Mouse (Mus musculus): Measurements from ENCODE around the gene Stub1. TPM values are rescaled to one million over a fixed set of nuclear protein-coding genes. Genes with fewer than 3 reads are reported as not detected.

The Stub1 gene
- polyA plus RNA-seq, 1 experiment from 2014 or later, result 314 TPM

GRCm38 (mm10) chr17:25806507-25806906 is 26.7 kb downstream of the Stub1 start:
- Histone ChIP-seq H3K9ac (ENCODE audit: low read length) (no peak overlapping the region), H3K36me3 (ENCODE audit: control insufficient read depth, insufficient read depth, low read length) (no peaks in the 10 kb centered on the region), H3K27me3 (ENCODE audit: control insufficient read depth, insufficient read depth, low read length) (peaks cover 29% of the 10 kb centered on the region), H3K4me1 (ENCODE audit: control insufficient read depth, insufficient read depth, low read length) (0 out of 2 replicates have a peak, but pooled peaks cover 2% of the 10 kb centered on the region), H3K9me3 (replicated peaks; ENCODE audit: control insufficient read depth, low read length) (no peaks in the 10 kb centered on the region), H3K4me2 (ENCODE audit: low read depth, low read length) (no peak overlapping the region), H3K27ac (ENCODE audit: low read length) (no peak overlapping the region), H3K4me3 (replicated peaks; ENCODE audit: low read length) (no peak overlapping the region)
- no peak for ATAC-seq (ENCODE audit: insufficient read depth, low FRiP score)
- 78% methylated on average over 4 of the region's 4 CpGs for WGBS

DNA sequence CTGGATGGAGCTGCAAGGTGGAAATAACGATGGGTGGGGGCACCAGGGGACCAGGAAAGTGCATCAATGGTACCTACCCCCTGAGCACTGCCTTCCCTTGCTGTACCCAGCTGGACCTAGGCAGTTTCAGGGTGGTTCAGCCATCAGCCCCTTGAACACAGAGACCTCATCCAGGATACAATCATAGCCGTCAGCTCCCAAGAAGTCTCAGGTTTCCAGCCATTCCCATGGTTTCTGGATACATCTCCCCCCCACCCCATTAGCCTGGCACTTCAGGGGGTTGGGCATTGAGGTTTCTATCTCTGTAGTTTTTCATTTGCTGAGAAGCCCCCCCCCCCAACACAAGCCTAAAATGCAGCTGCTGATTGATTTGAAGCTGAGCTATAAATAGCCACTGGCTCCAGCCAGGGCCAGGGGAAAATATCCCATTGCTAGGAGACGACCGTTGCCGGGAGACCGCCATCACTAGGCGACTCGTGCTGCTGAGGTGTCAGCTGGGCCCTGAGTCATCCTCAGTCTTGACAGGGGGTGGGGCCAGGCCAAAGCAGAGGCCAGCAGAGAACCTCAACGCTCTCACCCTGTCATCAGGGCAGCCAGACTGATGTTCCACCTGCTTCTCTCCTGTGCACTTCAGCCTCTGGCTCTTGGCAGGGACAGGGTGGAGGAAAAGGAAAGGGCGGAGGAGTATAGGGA is 30.2 kb downstream of the Stub1 start:
- peak; percentile 71; the same call in 1 of the 2 replicates for ATAC-seq (ENCODE audit: insufficient read depth, low FRiP score)
- WGBS, result 12% methylated on average over 10 of the region's 10 CpGs
- Histone ChIP-seq H3K27ac (ENCODE audit: low read length) (no peak overlapping the region), H3K4me1 (ENCODE audit: control insufficient read depth, insufficient read depth, low read length) (no peaks in the 10 kb centered on the region), H3K4me3 (replicated peaks; ENCODE audit: low read length) (no peak overlapping the region), H3K36me3 (ENCODE audit: control insufficient read depth, insufficient read depth, low read length) (no peaks in the 10 kb centered on the region), H3K9me3 (replicated peaks; ENCODE audit: control insufficient read depth, low read length) (no peaks in the 10 kb centered on the region), H3K4me2 (ENCODE audit: low read depth, low read length) (no peak overlapping the region), H3K9ac (ENCODE audit: low read length) (peak overlapping the region; percentile 7; the same call in 1 of the 2 replicates), H3K27me3 (ENCODE audit: control insufficient read depth, insufficient read depth, low read length) (peaks cover 3% of the 10 kb centered on the region)

DNA sequence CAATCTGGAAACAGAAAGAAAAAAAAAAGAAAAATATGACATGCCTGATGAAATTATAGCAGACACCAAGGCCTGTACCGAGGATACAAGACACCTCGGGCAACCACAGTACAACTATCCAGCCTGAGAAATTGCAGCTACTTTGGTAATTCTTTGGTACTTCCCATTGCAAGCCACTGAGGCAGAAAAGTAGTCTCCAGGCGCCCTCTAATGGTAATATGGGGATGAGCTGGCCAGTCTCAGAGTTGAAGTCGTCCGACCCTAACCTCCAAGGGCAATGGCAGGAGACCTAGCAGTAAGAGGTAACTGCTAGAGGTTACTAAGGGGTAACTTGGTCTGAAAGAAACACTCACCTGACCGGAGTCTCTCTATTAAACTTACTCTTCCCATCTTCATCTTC is 32.2 kb downstream of the Stub1 start:
- H3K27me3 ChIP-seq (ENCODE audit: control insufficient read depth, insufficient read depth, low read length), result peaks cover 2% of the 10 kb centered on the region; the same call in 1 of the 2 replicates
- no peaks in the 10 kb centered on the region for H3K36me3 ChIP-seq (ENCODE audit: control insufficient read depth, insufficient read depth, low read length)
- no peaks in the 10 kb centered on the region for H3K9me3 ChIP-seq (replicated peaks; ENCODE audit: control insufficient read depth, low read length)
- peaks cover 5% of the 10 kb centered on the region for H3K4me1 ChIP-seq (ENCODE audit: control insufficient read depth, insufficient read depth, low read length)
- no peak overlapping the region for H3K27ac ChIP-seq (ENCODE audit: low read length)
- 0 out of 2 replicates have a peak, but pooled peaks have one; percentile 48 for ATAC-seq (ENCODE audit: insufficient read depth, low FRiP score)
- no peak overlapping the region for H3K4me3 ChIP-seq (replicated peaks; ENCODE audit: low read length)
- H3K4me2 ChIP-seq (ENCODE audit: low read depth, low read length), result no peak overlapping the region
- WGBS, result 9% methylated on average over 6 of the region's 6 CpGs
- no peak overlapping the region for H3K9ac ChIP-seq (ENCODE audit: low read length)

GRCm38 (mm10) chr17:25796951-25797369 is 36.2 kb downstream of the Stub1 start, which contains the start of gene Metrn:
Metrn (minus strand) TSS chr17:25797136.
- ATAC-seq (ENCODE audit: insufficient read depth, low FRiP score), result peak; percentile 76

DNA sequence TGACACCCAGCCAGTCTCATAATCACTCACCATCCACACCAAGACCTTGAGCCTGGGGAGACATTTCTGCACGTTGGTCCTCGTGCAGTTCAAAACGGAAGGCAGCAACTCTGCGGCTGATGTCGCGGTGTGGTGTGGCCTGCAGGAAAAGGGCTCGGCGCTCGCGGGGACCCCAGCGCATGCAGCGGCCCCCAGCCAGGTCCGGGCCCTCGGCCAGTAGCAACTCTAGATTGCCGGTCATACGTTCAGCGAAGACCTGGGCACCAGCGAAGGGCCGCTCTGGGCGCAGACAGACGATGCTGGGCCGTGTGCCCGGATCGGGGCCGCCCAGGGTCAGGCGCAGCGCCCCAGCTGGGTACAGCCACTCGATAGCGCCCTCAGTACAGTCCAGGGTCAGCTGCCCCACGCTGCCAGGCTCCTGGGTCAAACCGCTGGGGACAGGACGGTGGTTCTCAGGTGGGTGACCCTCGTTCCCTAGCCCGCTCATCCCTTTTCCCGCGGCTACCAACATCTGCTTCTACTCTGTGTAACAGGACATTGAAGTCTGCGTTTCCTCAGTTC is 36.9 kb downstream of the Stub1 start:
- ATAC-seq (ENCODE audit: insufficient read depth, low FRiP score), result no peak
- H3K4me2 ChIP-seq (ENCODE audit: low read depth, low read length), result peak overlapping the region; percentile 93
- H3K9ac ChIP-seq (ENCODE audit: low read length), result peak overlapping the region; percentile 80
- H3K4me3 ChIP-seq (replicated peaks; ENCODE audit: low read length), result peak overlapping the region; percentile 87
- H3K27me3 ChIP-seq (ENCODE audit: control insufficient read depth, insufficient read depth, low read length), result no peaks in the 10 kb centered on the region
- peak overlapping the region; percentile 27; the same call in 1 of the 2 replicates for H3K27ac ChIP-seq (ENCODE audit: low read length)
- 1% methylated on average over 37 of the region's 37 CpGs for WGBS
- no peaks in the 10 kb centered on the region for H3K9me3 ChIP-seq (replicated peaks; ENCODE audit: control insufficient read depth, low read length)
- peaks cover 35% of the 10 kb centered on the region for H3K4me1 ChIP-seq (ENCODE audit: control insufficient read depth, insufficient read depth, low read length)
- H3K36me3 ChIP-seq (ENCODE audit: control insufficient read depth, insufficient read depth, low read length), result no peaks in the 10 kb centered on the region

More at GRCm38 (mm10) chr17:25796951-25797369, 36.2 kb downstream of the Stub1 start, which contains the start of gene Metrn:
- H3K4me3 ChIP-seq (replicated peaks; ENCODE audit: low read length), result peak within 1 kb of the TSS; percentile 87
- H3K36me3 ChIP-seq (ENCODE audit: control insufficient read depth, insufficient read depth, low read length), result no peaks in the 10 kb centered on the region
- H3K4me1 ChIP-seq (ENCODE audit: control insufficient read depth, insufficient read depth, low read length), result peaks cover 31% of the 10 kb centered on the region
- peak within 1 kb of the TSS; percentile 27 for H3K27ac ChIP-seq (ENCODE audit: low read length)
- no peaks in the 10 kb centered on the region for H3K27me3 ChIP-seq (ENCODE audit: control insufficient read depth, insufficient read depth, low read length)
- H3K4me2 ChIP-seq (ENCODE audit: low read depth, low read length), result peak within 1 kb of the TSS; percentile 93
- H3K9ac ChIP-seq (ENCODE audit: low read length), result peak within 1 kb of the TSS; percentile 80
- H3K9me3 ChIP-seq (replicated peaks; ENCODE audit: control insufficient read depth, low read length), result no peaks in the 10 kb centered on the region
- under 1% methylated on average over 35 of the region's 35 CpGs for WGBS

- H3K4me1 ChIP-seq (ENCODE audit: control insufficient read depth, insufficient read depth, low read length), result peaks cover 37% of the 10 kb centered on the region
- 33% methylated on average over 6 of the region's 6 CpGs for WGBS
- no peak for ATAC-seq (ENCODE audit: insufficient read depth, low FRiP score)
Observed at GRCm38 (mm10) chr17:25795609-25796092, 37.6 kb downstream of the Stub1 start, which contains the start of gene AC134908.4. AC134908.4 (minus strand) TSS chr17:25795659.

DNA sequence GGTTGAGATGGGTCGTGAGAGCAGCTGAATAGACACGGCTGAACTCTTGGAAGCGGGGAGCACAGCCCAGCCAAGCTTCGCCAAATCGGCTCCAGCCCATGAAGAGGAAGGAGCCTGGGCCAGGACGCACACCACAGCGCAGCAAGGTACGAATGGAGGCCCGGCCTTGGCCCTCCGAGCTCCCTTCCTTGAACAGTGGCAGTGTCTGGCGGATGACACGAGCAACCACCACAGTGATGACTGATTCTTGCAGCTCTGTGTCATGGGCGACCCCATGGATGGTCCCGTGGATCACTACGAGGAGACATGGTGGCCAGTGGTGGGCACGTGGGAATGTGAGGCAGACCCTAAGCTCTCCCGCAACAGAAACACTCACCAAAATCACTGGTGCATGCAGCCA is 38.2 kb downstream of the Stub1 start:
- Histone ChIP-seq H3K4me2 (ENCODE audit: low read depth, low read length) (peak overlapping the region; percentile 93; the same call in 1 of the 2 replicates), H3K9me3 (replicated peaks; ENCODE audit: control insufficient read depth, low read length) (no peaks in the 10 kb centered on the region), H3K27me3 (ENCODE audit: control insufficient read depth, insufficient read depth, low read length) (no peaks in the 10 kb centered on the region), H3K9ac (ENCODE audit: low read length) (peak overlapping the region; percentile 80), H3K27ac (ENCODE audit: low read length) (no peak overlapping the region), H3K4me1 (ENCODE audit: control insufficient read depth, insufficient read depth, low read length) (peaks cover 37% of the 10 kb centered on the region), H3K36me3 (ENCODE audit: control insufficient read depth, insufficient read depth, low read length) (no peaks in the 10 kb centered on the region), H3K4me3 (replicated peaks; ENCODE audit: low read length) (0 out of 2 replicates have a peak overlapping the region, but pooled peaks have one; percentile 3)
- ATAC-seq (ENCODE audit: insufficient read depth, low FRiP score), result no peak
- WGBS, result 88% methylated on average over 17 of the region's 17 CpGs

More at GRCm38 (mm10) chr17:25795609-25796092, 37.6 kb downstream of the Stub1 start, which contains the start of gene AC134908.4:
- Histone ChIP-seq H3K27me3 (ENCODE audit: control insufficient read depth, insufficient read depth, low read length) (no peaks in the 10 kb centered on the region), H3K4me3 (replicated peaks; ENCODE audit: low read length) (peak within 1 kb of the TSS; percentile 87), H3K9me3 (replicated peaks; ENCODE audit: control insufficient read depth, low read length) (no peaks in the 10 kb centered on the region), H3K9ac (ENCODE audit: low read length) (peak within 1 kb of the TSS; percentile 80), H3K4me2 (ENCODE audit: low read depth, low read length) (peak within 1 kb of the TSS; percentile 93), H3K27ac (ENCODE audit: low read length) (peak within 1 kb of the TSS; percentile 27; the same call in 1 of the 2 replicates), H3K36me3 (ENCODE audit: control insufficient read depth, insufficient read depth, low read length) (no peaks in the 10 kb centered on the region)

DNA sequence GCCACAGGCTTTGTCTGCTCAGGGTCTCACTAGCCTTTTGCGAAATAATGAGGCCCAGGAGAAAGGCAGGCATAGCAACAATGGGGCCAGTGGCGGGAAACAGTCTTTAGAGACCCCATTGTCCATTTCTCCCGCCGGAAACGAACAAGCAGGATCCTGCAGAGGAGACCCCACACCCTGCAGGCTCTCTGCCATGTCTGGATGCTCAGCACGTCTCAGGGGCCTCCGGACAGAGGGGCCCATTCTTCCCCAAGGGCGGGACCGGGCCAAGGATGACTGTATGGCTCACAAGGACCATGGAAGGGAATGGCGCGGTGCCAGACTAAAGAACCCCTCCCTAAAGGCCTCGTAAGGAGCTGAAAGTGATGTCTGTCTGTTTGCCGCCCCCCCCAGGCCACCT is 39.0 kb downstream of the Stub1 start:
- Histone ChIP-seq H3K9me3 (replicated peaks; ENCODE audit: control insufficient read depth, low read length) (no peaks in the 10 kb centered on the region), H3K27ac (ENCODE audit: low read length) (0 out of 2 replicates have a peak overlapping the region, but pooled peaks have one; percentile 17), H3K4me2 (ENCODE audit: low read depth, low read length) (no peak overlapping the region), H3K27me3 (ENCODE audit: control insufficient read depth, insufficient read depth, low read length) (no peaks in the 10 kb centered on the region), H3K36me3 (ENCODE audit: control insufficient read depth, insufficient read depth, low read length) (no peaks in the 10 kb centered on the region), H3K4me3 (replicated peaks; ENCODE audit: low read length) (no peak overlapping the region), H3K9ac (ENCODE audit: low read length) (no peak overlapping the region), H3K4me1 (ENCODE audit: control insufficient read depth, insufficient read depth, low read length) (peaks cover 37% of the 10 kb centered on the region)
- 71% methylated on average over 13 of the region's 13 CpGs for WGBS
- no peak for ATAC-seq (ENCODE audit: insufficient read depth, low FRiP score)

- Histone ChIP-seq H3K36me3 (ENCODE audit: control insufficient read depth, insufficient read depth, low read length) (0 out of 2 replicates have a peak, but pooled peaks cover under 1% of the 10 kb centered on the region), H3K9me3 (replicated peaks; ENCODE audit: control insufficient read depth, low read length) (no peaks in the 10 kb centered on the region), H3K27me3 (ENCODE audit: control insufficient read depth, insufficient read depth, low read length) (no peaks in the 10 kb centered on the region), H3K4me2 (ENCODE audit: low read depth, low read length) (peak within 1 kb of the TSS; percentile 96), H3K9ac (ENCODE audit: low read length) (peak within 1 kb of the TSS; percentile 77), H3K4me1 (ENCODE audit: control insufficient read depth, insufficient read depth, low read length) (peaks cover 37% of the 10 kb centered on the region), H3K4me3 (replicated peaks; ENCODE audit: low read length) (peak within 1 kb of the TSS; percentile 93), H3K27ac (ENCODE audit: low read length) (peak within 1 kb of the TSS; percentile 98)
- peak; percentile 80 for ATAC-seq (ENCODE audit: insufficient read depth, low FRiP score)
- WGBS, result under 1% methylated on average over 14 of the region's 14 CpGs
Observed at GRCm38 (mm10) chr17:25792615-25793014, 40.6 kb downstream of the Stub1 start, which contains the start of gene Fam173a. Fam173a (minus strand) TSS chr17:25792901.

Data from stomach, embryonic 16.5 days (tissue).